Mouse (Mus musculus) intestine, embryonic 14.5 days (tissue): Measurements from ENCODE around the gene Lrrc46. TPM values are rescaled to one million over a fixed set of nuclear protein-coding genes. Genes with fewer than 3 reads are reported as not detected.
A peak's percentile ranks its signal among the peaks of the same experiment; 100 is the strongest.

Experiments used
- ATAC-seq: fragments of 200-750 bp; cut with Nextera tagmentation; replicated peaks from 2 replicates; pipeline ENCODE4 v1.8.0; 2017; ENCODE audit warnings: low read depth, moderate number of reproducible peaks, moderate TSS enrichment, moderate library complexity; ENCODE audit not compliant: low FRiP score, low TSS enrichment
- DNase-seq: peaks from one replicate; pipeline ENCODE4 v3.0.0-alpha.2; 2018; ENCODE audit warnings: low spot score
- H3K27ac ChIP-seq: fragments of 300-500 bp; sonication (generic); 2 replicates; pipeline ENCODE4 v1.5.1; 2014; ENCODE audit warnings: low read depth, mild to moderate bottlenecking, control low read depth
- H3K27me3 ChIP-seq: fragments of 300-500 bp; sonication (generic); replicated peaks from 2 replicates; pipeline ENCODE4 v1.6.1; 2014; ENCODE audit warnings: low read length, control low read depth; ENCODE audit not compliant: control insufficient read depth, insufficient read depth
- H3K36me3 ChIP-seq: fragments of 300-500 bp; sonication (generic); 2 replicates; pipeline ENCODE4 v1.6.1; 2014; ENCODE audit warnings: low read length, control low read depth; ENCODE audit not compliant: control insufficient read depth, insufficient read depth
- H3K4me1 ChIP-seq: fragments of 300-500 bp; sonication (generic); replicated peaks from 2 replicates; pipeline ENCODE4 v1.6.1; 2014; ENCODE audit warnings: low read length, control low read depth, mixed read lengths; ENCODE audit not compliant: control insufficient read depth, insufficient read depth
- H3K4me2 ChIP-seq: fragments of 300-500 bp; sonication (generic); 2 replicates; pipeline ENCODE4 v1.6.1; 2014; ENCODE audit warnings: low read length
- H3K4me3 ChIP-seq: fragments of 300-500 bp; sonication (generic); 2 replicates; pipeline ENCODE4 v1.5.1; 2014; ENCODE audit warnings: low read depth, low read length, control low read depth, mixed read lengths
- H3K9ac ChIP-seq: fragments of 300-500 bp; sonication (generic); 2 replicates; pipeline ENCODE4 v1.6.1; 2014; ENCODE audit warnings: mild to moderate bottlenecking, low read length
- H3K9me3 ChIP-seq: fragments of 300-500 bp; sonication (generic); 2 replicates; pipeline ENCODE4 v1.6.1; 2016; ENCODE audit warnings: low read length, control low read depth; ENCODE audit not compliant: control insufficient read depth
- WGBS: fragments of 180-500 bp; shearing (Covaris S2); extraction: QIAGEN DNeasy Blood & Tissue Kit; methylation state at CpG from one replicate; pipeline ENCODE4 v1.1.7; 2014; 5-methylcytosine and 5-hydroxymethylcytosine counted together
- microRNA-seq: library from miRNA; unstranded; fragments of <30 nt; microRNA quantifications from one replicate; pipeline ENCODE4, GENCODE M21; 2016
- polyA plus RNA-seq: library from polyadenylated mRNA; unstranded; fragments of >200 nt; fragmentation: Nextera tagmentation; extraction: Ambion mirVana; gene quantifications from 2 replicates; pipeline ENCODE4 v1.2.1, GENCODE M21; 2014

Gene Lrrc46
- polyA plus RNA-seq, 1 experiment from 2014 or later: 0.49 TPM

GRCm38 (mm10) chr11:96992722-96993311, 48.4 kb downstream of the Lrrc46 start:
- Histone ChIP-seq H3K4me3 (no peak overlapping the region), H3K9me3 (no peaks in the 10 kb centered on the region), H3K9ac (no peak overlapping the region), H3K36me3 (no peaks in the 10 kb centered on the region), H3K4me1 (peaks cover 34% of the 10 kb centered on the region), H3K27ac (peak overlapping the region; percentile 73), H3K27me3 (0 out of 2 replicates have a peak, but pooled peaks cover 2% of the 10 kb centered on the region), H3K4me2 (no peak overlapping the region)
- 16% methylated on average over 8 of the region's 8 CpGs for WGBS
- peak; percentile 63 for DNase-seq
- ATAC-seq: no peak

GRCm38 (mm10) chr11:96991501-96991900, 49.7 kb downstream of the Lrrc46 start:
- 0 out of 2 replicates have a peak, but pooled peaks cover 2% of the 10 kb centered on the region for H3K27me3 ChIP-seq
- no peaks in the 10 kb centered on the region for H3K36me3 ChIP-seq
- H3K9ac ChIP-seq: no peak overlapping the region
- H3K27ac ChIP-seq: peak overlapping the region; percentile 73; the same call in 1 of the 2 replicates
- H3K4me1 ChIP-seq: peaks cover 32% of the 10 kb centered on the region
- no peak overlapping the region for H3K4me3 ChIP-seq
- no peak for DNase-seq
- no peak for ATAC-seq
- H3K9me3 ChIP-seq: no peaks in the 10 kb centered on the region
- WGBS: 62% methylated on average over 5 of the region's 5 CpGs
- no peak overlapping the region for H3K4me2 ChIP-seq

- H3K4me3 ChIP-seq: peak overlapping the region; percentile 8; the same call in 1 of the 2 replicates
Observed at GRCm38 (mm10) chr11:96987873-96988655, 53.1 kb downstream of the Lrrc46 start.

GRCm38 (mm10) chr11:96986463-96986862, 54.7 kb downstream of the Lrrc46 start:
- 0 out of 2 replicates have a peak, but pooled peaks cover 7% of the 10 kb centered on the region for H3K27me3 ChIP-seq
- DNase-seq (no peak), ATAC-seq (no peak)
- no peak overlapping the region for H3K4me2 ChIP-seq
- H3K9me3 ChIP-seq: no peaks in the 10 kb centered on the region
- no peak overlapping the region for H3K9ac ChIP-seq
- peaks cover 15% of the 10 kb centered on the region for H3K4me1 ChIP-seq
- no peak overlapping the region for H3K27ac ChIP-seq
- WGBS: 21% methylated on average over 3 of the region's 3 CpGs
- no peak overlapping the region for H3K4me3 ChIP-seq
- no peaks in the 10 kb centered on the region for H3K36me3 ChIP-seq

More at GRCm38 (mm10) chr11:96987873-96988655, 53.1 kb downstream of the Lrrc46 start:
- Histone ChIP-seq H3K4me2 (peak overlapping the region; percentile 50), H3K4me1 (peaks cover 28% of the 10 kb centered on the region), H3K9me3 (no peaks in the 10 kb centered on the region), H3K9ac (no peak overlapping the region), H3K27ac (no peak overlapping the region), H3K36me3 (no peaks in the 10 kb centered on the region), H3K27me3 (0 out of 2 replicates have a peak, but pooled peaks cover 7% of the 10 kb centered on the region)
- ATAC-seq (peak; percentile 32), DNase-seq (peak; percentile 65)
- WGBS: 7% methylated on average over 31 of the region's 31 CpGs

GRCm38 (mm10) chr11:96984903-96985302, 56.3 kb downstream of the Lrrc46 start:
- Histone ChIP-seq H3K4me3 (no peak overlapping the region), H3K4me1 (peaks cover 12% of the 10 kb centered on the region), H3K9me3 (no peaks in the 10 kb centered on the region), H3K36me3 (no peaks in the 10 kb centered on the region), H3K27me3 (0 out of 2 replicates have a peak, but pooled peaks cover 7% of the 10 kb centered on the region), H3K4me2 (no peak overlapping the region), H3K27ac (no peak overlapping the region), H3K9ac (no peak overlapping the region)
- WGBS: 30% methylated on average over 4 of the region's 4 CpGs
- ATAC-seq (no peak), DNase-seq (no peak)

Small RNAs within 50 kb of the gene (microRNA-seq; reads per million reads assigned to microRNA genes)
- gene Mir8103: 1.4 reads per million, percentile 16 among the genes with 10 or more reads in this experiment

Other genes with a start within 250 kb of the Lrrc46 start
- 36.0 and 36.7 TPM in 2 replicates for gene Nfe2l1, start 211.4 kb downstream of the Lrrc46 start, polyA plus RNA-seq
- 100 and 102 TPM in 2 replicates for gene Copz2, start 191.5 kb downstream of the Lrrc46 start, polyA plus RNA-seq
- 64.2 and 70.1 TPM in 2 replicates for gene Cdk5rap3, start 124.9 kb downstream of the Lrrc46 start, polyA plus RNA-seq
- 56.8 and 62.5 TPM in 2 replicates for gene Prr15l, start 113.3 kb downstream of the Lrrc46 start, polyA plus RNA-seq
- 40.9 and 44.1 TPM in 2 replicates for gene Pnpo, start 97.4 kb downstream of the Lrrc46 start, polyA plus RNA-seq
- gene Sp2, start 58.4 kb downstream of the Lrrc46 start, polyA plus RNA-seq: 18.6 and 18.7 TPM in 2 replicates
- gene Sp6, start 28.0 kb downstream of the Lrrc46 start, polyA plus RNA-seq: not detected in 2 replicates
- 18.6 and 19.0 TPM in 2 replicates for gene Scrn2, start 11.5 kb downstream of the Lrrc46 start, polyA plus RNA-seq
- 96.4 and 98.5 TPM in 2 replicates for gene Mrpl10, start 153 bp upstream of the Lrrc46 start, polyA plus RNA-seq
- 7.3 and 7.8 TPM in 2 replicates for gene Osbpl7, start 9.2 kb upstream of the Lrrc46 start, polyA plus RNA-seq
- gene Tbx21, start 73.9 kb upstream of the Lrrc46 start, polyA plus RNA-seq: 0.07 TPM in 1 of 2 replicates, not detected in the other
- gene Tbkbp1, start 110.1 kb upstream of the Lrrc46 start, polyA plus RNA-seq: 3.2 and 3.9 TPM in 2 replicates
- gene Kpnb1, start 146.5 kb upstream of the Lrrc46 start, polyA plus RNA-seq: 79.9 and 86.0 TPM in 2 replicates
- gene Npepps, start 239.2 kb upstream of the Lrrc46 start, polyA plus RNA-seq: 83.1 and 90.0 TPM in 2 replicates